Mouse (Mus musculus) ES-E14 (cell line): ENCODE measurements at regions not wholly inside any gene's neighbourhood (a gene's known extent, or its start where the extent isn't known, plus 50 kb on each side); places are given as distances from the start of the nearest gene placed in this dataset.
"Not testable (repeated sequence)": the region's sequence is repeated elsewhere in the genome, so short reads cannot be mapped to it uniquely, and the experiment has no call there.

Source experiments
- DNase-seq: peaks from one replicate; pipeline ENCODE4 v3.0.0-alpha.2; 2013; ENCODE audit warnings: low read depth, low spot score
- H3K27ac ChIP-seq: 2 replicates; pipeline ENCODE4 v1.5.1; 2012; ENCODE audit warnings: low read depth, mild to moderate bottlenecking, low read length, moderate library complexity, mixed read lengths; ENCODE audit not compliant: poor library complexity, insufficient read depth, severe bottlenecking
- H3K36me3 ChIP-seq: 2 replicates; pipeline ENCODE4 v1.6.1; 2012; ENCODE audit warnings: mild to moderate bottlenecking, low read length, moderate library complexity, mixed read lengths; ENCODE audit not compliant: control insufficient read depth, poor library complexity, insufficient read depth, severe bottlenecking
- H3K4me1 ChIP-seq, 2 experiments: fragments of 150-350 bp in 1 of 2; sonication (generic) in 1 of 2; 2 replicates each; pipeline ENCODE4 v1.6.1; 2012; ENCODE audit warnings: low read length in 2 of 2, mild to moderate bottlenecking in 1 of 2, mixed read lengths in 1 of 2; ENCODE audit not compliant: control insufficient read depth in 2 of 2, insufficient read depth in 2 of 2, poor library complexity in 1 of 2
- H3K4me3 ChIP-seq, 2 experiments: fragments of 150-350 bp in 1 of 2; sonication (generic) in 1 of 2; 2 replicates each; pipeline ENCODE4 v1.5.1; 2012; ENCODE audit warnings: low read length in 2 of 2, low read depth in 1 of 2, mild to moderate bottlenecking in 1 of 2, mixed read lengths in 1 of 2; ENCODE audit not compliant: insufficient read depth in 1 of 2, poor library complexity in 1 of 2, severe bottlenecking in 1 of 2
- H3K9ac ChIP-seq: 2 replicates; pipeline ENCODE4 v1.6.1; 2012; ENCODE audit warnings: low read depth, mild to moderate bottlenecking, low read length, mixed read lengths; ENCODE audit not compliant: poor library complexity, insufficient read depth, severe bottlenecking
- H3K9me3 ChIP-seq: fragments of 150-350 bp; sonication (generic); 2 replicates; pipeline ENCODE4 v1.6.1; 2012; ENCODE audit warnings: low read depth, mild to moderate bottlenecking, low read length; ENCODE audit not compliant: control insufficient read depth, insufficient read depth
- CHD2 ChIP-seq: IDR thresholded peaks from 2 replicates; pipeline ENCODE4 v1.6.1; 2014; ENCODE audit warnings: mild to moderate bottlenecking, low read depth, low read length, inconsistent platforms
- HCFC1 ChIP-seq: IDR thresholded peaks from 2 replicates; pipeline ENCODE4 v1.6.1; 2012; ENCODE audit warnings: low read length, inconsistent platforms, borderline replicate concordance; ENCODE audit not compliant: insufficient read depth
- MAFK ChIP-seq: IDR thresholded peaks from 2 replicates; pipeline ENCODE4 v1.6.1; 2014; ENCODE audit warnings: mild to moderate bottlenecking, low read depth, low read length, inconsistent platforms; ENCODE audit not compliant: insufficient read depth
- ZC3H11A ChIP-seq: IDR thresholded peaks from 2 replicates; pipeline ENCODE4 v1.6.1; 2012; ENCODE audit warnings: low read depth, mild to moderate bottlenecking, inconsistent platforms, low read length, borderline replicate concordance
- ZNF384 ChIP-seq: IDR thresholded peaks from 2 replicates; pipeline ENCODE4 v1.6.1; 2012; ENCODE audit warnings: low read depth, low read length, inconsistent platforms
- in situ Hi-C, 2 experiments: fragments of 600-800 bp; cut with MboI; formaldehyde crosslinking; loops; one replicate each; pipeline ENCODE4 v1.15.1; 2025; ENCODE audit warnings: low sequenced_read_pairs in 2 of 2, inconsistent platforms in 1 of 2; ENCODE audit not compliant: unreplicated experiment in 2 of 2

- not testable (repeated sequence) for DNase-seq, H3K4me3 ChIP-seq, H3K36me3 ChIP-seq, H3K4me1 ChIP-seq, H3K27ac ChIP-seq, H3K9ac ChIP-seq
- peaks cover 44% of the 10 kb centered on the region for H3K9me3 ChIP-seq
- in situ Hi-C loops, result loop anchor here (5.0 kb wide), 2 partner anchors 76 to 86 kb away; no protein-coding TSS in a partner anchor
Observed at GRCm38 (mm10) chr17:27271756-27272155, 67.5 kb upstream of the Lemd2 start.

DNA sequence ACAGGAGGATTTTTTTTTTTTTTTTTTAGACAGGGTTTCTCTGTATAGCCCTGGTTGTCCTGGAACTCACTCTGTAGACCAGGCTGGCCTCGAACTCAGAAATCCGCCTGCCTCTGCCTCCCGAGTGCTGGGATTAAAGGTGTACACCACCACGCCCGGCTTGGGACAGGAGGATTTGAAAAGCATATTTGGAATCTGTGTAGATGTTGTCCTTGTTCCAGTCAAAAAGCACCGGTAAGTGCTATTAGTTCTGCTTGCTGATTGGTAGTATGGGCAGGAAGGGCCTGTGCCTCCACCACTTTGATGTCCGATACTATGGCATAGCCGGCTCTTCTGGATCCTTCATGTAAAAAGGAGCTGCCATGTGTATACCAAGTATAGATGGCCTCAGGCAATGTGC lies 66.5 kb upstream of the Lemd2 start:
- H3K27ac ChIP-seq, H3K36me3 ChIP-seq, H3K9ac ChIP-seq, H3K4me3 ChIP-seq, H3K4me1 ChIP-seq, DNase-seq: not testable (repeated sequence)
- peaks cover 36% of the 10 kb centered on the region for H3K9me3 ChIP-seq
- in situ Hi-C loops, result loop anchor here (5.0 kb wide), 2 partner anchors 77 to 87 kb away; no protein-coding TSS in a partner anchor

DNA sequence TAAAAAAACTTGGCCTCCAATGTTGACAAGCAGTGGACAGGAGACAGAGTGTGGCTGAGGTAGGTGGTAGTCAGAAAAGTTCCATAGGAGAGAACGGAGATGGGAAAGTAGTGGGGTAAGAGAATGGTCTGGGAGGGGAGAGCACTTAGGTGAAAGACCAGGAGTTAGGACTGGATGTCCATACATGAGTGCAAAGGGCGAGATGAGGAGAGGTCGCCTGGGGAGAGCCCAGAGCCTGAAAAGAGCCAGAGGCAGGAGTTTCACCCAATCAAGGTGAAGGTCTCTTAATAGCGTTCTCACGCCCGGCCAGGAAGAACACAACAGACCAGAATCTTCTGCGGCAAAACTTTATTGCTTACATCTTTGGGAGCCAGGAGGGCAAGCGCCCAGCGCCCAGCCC lies 60.3 kb upstream of the Lemd2 start:
- DNase-seq, H3K9ac ChIP-seq, H3K4me1 ChIP-seq, H3K27ac ChIP-seq, H3K4me3 ChIP-seq, in situ Hi-C loops, H3K36me3 ChIP-seq: not testable (repeated sequence)
- H3K9me3 ChIP-seq, result peaks cover 21% of the 10 kb centered on the region

DNA sequence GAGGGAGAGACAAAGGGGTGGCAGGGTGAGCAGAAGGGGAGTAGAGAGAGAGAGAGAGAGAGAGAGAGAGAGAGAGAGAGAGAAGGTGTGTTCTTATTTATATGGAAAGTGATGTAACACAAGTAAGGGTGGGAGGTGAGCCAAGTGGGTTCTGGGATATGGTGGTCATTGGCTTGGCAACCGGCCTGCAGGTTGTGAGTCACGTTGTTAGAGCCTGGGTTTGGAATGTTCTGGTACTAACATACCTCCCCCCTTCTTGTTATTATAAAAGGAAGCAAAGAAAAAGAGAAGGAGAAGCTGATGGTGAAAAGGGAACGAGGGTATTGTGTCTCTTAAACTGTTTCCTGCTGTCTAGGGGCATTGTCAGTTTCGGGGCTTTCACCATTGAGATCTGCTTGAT lies 58.3 kb upstream of the Lemd2 start:
- in situ Hi-C loops, result no loop called here
- no peak for DNase-seq

DNA sequence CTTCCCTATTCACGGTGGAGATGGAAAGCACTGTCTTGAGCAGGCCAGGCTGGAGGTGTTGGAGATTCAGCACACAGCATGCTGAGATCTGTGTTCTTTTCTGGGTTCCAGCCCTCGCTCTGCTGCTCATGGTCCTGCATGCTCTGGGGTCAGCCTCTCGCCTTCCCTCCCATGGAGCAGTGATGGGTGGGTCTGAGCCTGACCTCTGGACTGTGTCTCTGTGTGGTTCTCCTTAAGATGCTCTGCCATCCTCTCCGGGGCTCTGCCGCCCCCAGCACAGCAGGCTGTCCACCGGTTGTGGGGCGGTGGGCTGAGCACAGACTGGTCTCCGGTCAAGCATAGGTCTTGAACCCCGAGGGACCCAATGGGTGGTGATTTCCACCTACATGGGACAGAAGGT lies 57.7 kb upstream of the Lemd2 start:
- Histone ChIP-seq H3K4me3 (no peak overlapping the region), H3K9me3 (peaks cover 36% of the 10 kb centered on the region), H3K36me3 (no peaks in the 10 kb centered on the region), H3K4me1 (no peaks in the 10 kb centered on the region), H3K27ac (no peak overlapping the region), H3K9ac (no peak overlapping the region)
- in situ Hi-C loops, result no loop called here
- TF ChIP-seq HCFC1, result no peak
- no peak for TF ChIP-seq ZNF384
- no peak for TF ChIP-seq CHD2
- TF ChIP-seq MAFK, result no peak
- no peak for TF ChIP-seq ZC3H11A
- DNase-seq, result no peak

More for the DNA sequence above, 58.3 kb upstream of the Lemd2 start:
- Histone ChIP-seq H3K9ac (no peak overlapping the region), H3K4me3 (no peak overlapping the region), H3K9me3 (peaks cover 30% of the 10 kb centered on the region), H3K36me3 (no peaks in the 10 kb centered on the region), H3K4me1 (no peaks in the 10 kb centered on the region), H3K27ac (no peak overlapping the region)
- TF ChIP-seq HCFC1 (no peak), ZC3H11A (no peak), CHD2 (no peak), ZNF384 (no peak), MAFK (no peak)
